Mouse (Mus musculus): ENCODE data around the gene Gm10717. TPM values are rescaled to one million over a fixed set of nuclear protein-coding genes. Genes with fewer than 3 reads are reported as not detected.
"Not testable (repeated sequence)": the region's sequence is repeated elsewhere in the genome, so short reads cannot be mapped to it uniquely, and the experiment has no call there.

Gene Gm10717
- polyA plus RNA-seq, 1 experiment from 2014 or later: 0.53 TPM

- WGBS: 73% methylated on average over 7 of the region's 9 CpGs
- H3K27ac ChIP-seq (replicated peaks in 1 of 2; ENCODE audit: control insufficient read depth in 1 of 2, insufficient read depth in 1 of 2, low read depth in 2 of 2, low read length in 2 of 2); H3K4me2 ChIP-seq (ENCODE audit: low read length); H3K9ac ChIP-seq (ENCODE audit: low read length); H3K4me3 ChIP-seq (ENCODE audit: control insufficient read depth in 1 of 2, insufficient read depth in 1 of 2, low read depth in 1 of 2, low read length in 2 of 2); H3K4me1 ChIP-seq (ENCODE audit: control insufficient read depth in 2 of 2, insufficient read depth in 2 of 2, low read length in 2 of 2); ATAC-seq (ENCODE audit: insufficient number of reproducible peaks, insufficient read depth, low FRiP score, low read depth); H3K27me3 ChIP-seq (ENCODE audit: control insufficient read depth, insufficient read depth, low read length); H3K36me3 ChIP-seq (ENCODE audit: control insufficient read depth, insufficient read depth, low read length); H3K9me3 ChIP-seq (ENCODE audit: control insufficient read depth, low read length): not testable (repeated sequence)
These were observed 17.9 kb upstream of the Gm10717 start for GRCm38 (mm10) chr9:3007272-3007671.

- peak; percentile 23; the same call in 1 of the 2 replicates for ATAC-seq (ENCODE audit: insufficient number of reproducible peaks, insufficient read depth, low FRiP score, low read depth)
- H3K36me3 ChIP-seq (ENCODE audit: control insufficient read depth, insufficient read depth, low read length); H3K27ac ChIP-seq (replicated peaks in 1 of 2; ENCODE audit: control insufficient read depth in 1 of 2, insufficient read depth in 1 of 2, low read depth in 2 of 2, low read length in 2 of 2); H3K4me2 ChIP-seq (ENCODE audit: low read length); H3K9me3 ChIP-seq (ENCODE audit: control insufficient read depth, low read length); H3K27me3 ChIP-seq (ENCODE audit: control insufficient read depth, insufficient read depth, low read length); H3K9ac ChIP-seq (ENCODE audit: low read length); H3K4me1 ChIP-seq (ENCODE audit: control insufficient read depth in 2 of 2, insufficient read depth in 2 of 2, low read length in 2 of 2); H3K4me3 ChIP-seq (ENCODE audit: control insufficient read depth in 1 of 2, insufficient read depth in 1 of 2, low read depth in 1 of 2, low read length in 2 of 2): not testable (repeated sequence)
- WGBS: no CpG with 5 or more reads among the region's 5 CpGs
These were observed 15.9 kb upstream of the Gm10717 start for GRCm38 (mm10) chr9:3009331-3009730.

GRCm38 (mm10) chr9:3012054-3012621 lies 13.1 kb upstream of the Gm10717 start:
- not testable (repeated sequence) for H3K4me2 ChIP-seq (ENCODE audit: low read length); H3K4me3 ChIP-seq (ENCODE audit: control insufficient read depth in 1 of 2, insufficient read depth in 1 of 2, low read depth in 1 of 2, low read length in 2 of 2); H3K27ac ChIP-seq (replicated peaks in 1 of 2; ENCODE audit: control insufficient read depth in 1 of 2, insufficient read depth in 1 of 2, low read depth in 2 of 2, low read length in 2 of 2); H3K27me3 ChIP-seq (ENCODE audit: control insufficient read depth, insufficient read depth, low read length); H3K9me3 ChIP-seq (ENCODE audit: control insufficient read depth, low read length); H3K36me3 ChIP-seq (ENCODE audit: control insufficient read depth, insufficient read depth, low read length); ATAC-seq (ENCODE audit: insufficient number of reproducible peaks, insufficient read depth, low FRiP score, low read depth); H3K9ac ChIP-seq (ENCODE audit: low read length); H3K4me1 ChIP-seq (ENCODE audit: control insufficient read depth in 2 of 2, insufficient read depth in 2 of 2, low read length in 2 of 2)
- 75% methylated on average over 2 of the region's 7 CpGs for WGBS

GRCm38 (mm10) chr9:3012733-3013279 lies 12.4 kb upstream of the Gm10717 start, which contains the start of gene Gm10721:
TSS of gene Gm10721 (plus strand) at chr9:3013140.
- not testable (repeated sequence) for H3K9me3 ChIP-seq (ENCODE audit: control insufficient read depth, low read length); H3K4me1 ChIP-seq (ENCODE audit: control insufficient read depth in 2 of 2, insufficient read depth in 2 of 2, low read length in 2 of 2); H3K36me3 ChIP-seq (ENCODE audit: control insufficient read depth, insufficient read depth, low read length); H3K4me2 ChIP-seq (ENCODE audit: low read length); H3K4me3 ChIP-seq (ENCODE audit: control insufficient read depth in 1 of 2, insufficient read depth in 1 of 2, low read depth in 1 of 2, low read length in 2 of 2); H3K9ac ChIP-seq (ENCODE audit: low read length); H3K27ac ChIP-seq (replicated peaks in 1 of 2; ENCODE audit: control insufficient read depth in 1 of 2, insufficient read depth in 1 of 2, low read depth in 2 of 2, low read length in 2 of 2); H3K27me3 ChIP-seq (ENCODE audit: control insufficient read depth, insufficient read depth, low read length)
- no CpG with 5 or more reads among the region's 11 CpGs for WGBS
- peak; percentile 53 for ATAC-seq (ENCODE audit: insufficient number of reproducible peaks, insufficient read depth, low FRiP score, low read depth)

- not testable (repeated sequence) for H3K27me3 ChIP-seq (ENCODE audit: control insufficient read depth, insufficient read depth, low read length); H3K36me3 ChIP-seq (ENCODE audit: control insufficient read depth, insufficient read depth, low read length); H3K4me3 ChIP-seq (ENCODE audit: control insufficient read depth in 1 of 2, insufficient read depth in 1 of 2, low read depth in 1 of 2, low read length in 2 of 2); H3K4me2 ChIP-seq (ENCODE audit: low read length); ATAC-seq (ENCODE audit: insufficient number of reproducible peaks, insufficient read depth, low FRiP score, low read depth); H3K9ac ChIP-seq (ENCODE audit: low read length); H3K9me3 ChIP-seq (ENCODE audit: control insufficient read depth, low read length); H3K27ac ChIP-seq (replicated peaks in 1 of 2; ENCODE audit: control insufficient read depth in 1 of 2, insufficient read depth in 1 of 2, low read depth in 2 of 2, low read length in 2 of 2); H3K4me1 ChIP-seq (ENCODE audit: control insufficient read depth in 2 of 2, insufficient read depth in 2 of 2, low read length in 2 of 2)
- 55% methylated on average over 4 of the region's 9 CpGs for WGBS
These were observed 9.9 kb upstream of the Gm10717 start, which contains the start of gene Gm10720 for GRCm38 (mm10) chr9:3015354-3015753. TSS of gene Gm10720 (plus strand) at chr9:3015654.

GRCm38 (mm10) chr9:3015896-3016295 lies 9.3 kb upstream of the Gm10717 start:
- not testable (repeated sequence) for ATAC-seq (ENCODE audit: insufficient number of reproducible peaks, insufficient read depth, low FRiP score, low read depth); H3K4me3 ChIP-seq (ENCODE audit: control insufficient read depth in 1 of 2, insufficient read depth in 1 of 2, low read depth in 1 of 2, low read length in 2 of 2); H3K27ac ChIP-seq (replicated peaks in 1 of 2; ENCODE audit: control insufficient read depth in 1 of 2, insufficient read depth in 1 of 2, low read depth in 2 of 2, low read length in 2 of 2); H3K9me3 ChIP-seq (ENCODE audit: control insufficient read depth, low read length); H3K27me3 ChIP-seq (ENCODE audit: control insufficient read depth, insufficient read depth, low read length); H3K4me2 ChIP-seq (ENCODE audit: low read length); H3K4me1 ChIP-seq (ENCODE audit: control insufficient read depth in 2 of 2, insufficient read depth in 2 of 2, low read length in 2 of 2); H3K9ac ChIP-seq (ENCODE audit: low read length); H3K36me3 ChIP-seq (ENCODE audit: control insufficient read depth, insufficient read depth, low read length)
- 71% methylated on average over 4 of the region's 6 CpGs for WGBS

- not testable (repeated sequence) for H3K4me2 ChIP-seq (ENCODE audit: low read length); H3K4me1 ChIP-seq (ENCODE audit: control insufficient read depth in 2 of 2, insufficient read depth in 2 of 2, low read length in 2 of 2); ATAC-seq (ENCODE audit: insufficient number of reproducible peaks, insufficient read depth, low FRiP score, low read depth); H3K27me3 ChIP-seq (ENCODE audit: control insufficient read depth, insufficient read depth, low read length); H3K27ac ChIP-seq (replicated peaks in 1 of 2; ENCODE audit: control insufficient read depth in 1 of 2, insufficient read depth in 1 of 2, low read depth in 2 of 2, low read length in 2 of 2); H3K36me3 ChIP-seq (ENCODE audit: control insufficient read depth, insufficient read depth, low read length); H3K9ac ChIP-seq (ENCODE audit: low read length); H3K4me3 ChIP-seq (ENCODE audit: control insufficient read depth in 1 of 2, insufficient read depth in 1 of 2, low read depth in 1 of 2, low read length in 2 of 2); H3K9me3 ChIP-seq (ENCODE audit: control insufficient read depth, low read length)
- WGBS: no CpG with 5 or more reads among the region's 9 CpGs
These were observed 8.1 kb upstream of the Gm10717 start, which contains the start of gene Gm10719 for GRCm38 (mm10) chr9:3017108-3017507. TSS of gene Gm10719 (plus strand) at chr9:3017408.

GRCm38 (mm10) chr9:3018944-3019343 lies 6.3 kb upstream of the Gm10717 start:
- not testable (repeated sequence) for H3K27me3 ChIP-seq (ENCODE audit: control insufficient read depth, insufficient read depth, low read length); H3K4me2 ChIP-seq (ENCODE audit: low read length); H3K9me3 ChIP-seq (ENCODE audit: control insufficient read depth, low read length); H3K4me3 ChIP-seq (ENCODE audit: control insufficient read depth in 1 of 2, insufficient read depth in 1 of 2, low read depth in 1 of 2, low read length in 2 of 2); H3K4me1 ChIP-seq (ENCODE audit: control insufficient read depth in 2 of 2, insufficient read depth in 2 of 2, low read length in 2 of 2); H3K36me3 ChIP-seq (ENCODE audit: control insufficient read depth, insufficient read depth, low read length); H3K9ac ChIP-seq (ENCODE audit: low read length); ATAC-seq (ENCODE audit: insufficient number of reproducible peaks, insufficient read depth, low FRiP score, low read depth); H3K27ac ChIP-seq (replicated peaks in 1 of 2; ENCODE audit: control insufficient read depth in 1 of 2, insufficient read depth in 1 of 2, low read depth in 2 of 2, low read length in 2 of 2)
- WGBS: 62% methylated on average over 9 of the region's 9 CpGs

Data from heart, embryonic 14.5 days (tissue).